Mouse (Mus musculus) stomach, postnatal 0 days (tissue): Measurements from ENCODE around the gene Flt4.

Experiments
- CTCF ChIP-seq: IDR thresholded peaks from 2 replicates; pipeline ENCODE4 v1.5.1; 2016; ENCODE audit warnings: antibody characterized with exemption, low read depth, mild to moderate bottlenecking, moderate library complexity
- EP300 ChIP-seq: optimal IDR thresholded peaks from 2 replicates; pipeline ENCODE3; 2016; ENCODE audit warnings: antibody characterized with exemption

- TF ChIP-seq CTCF (no peak), EP300 (no peak)
These were observed 49.0 kb downstream of the Flt4 start for GRCm38 (mm10) chr11:49658065-49658464.
